Mouse (Mus musculus): Measurements from ENCODE around the gene Wdr6. TPM values are rescaled to one million over a fixed set of nuclear protein-coding genes. Genes with fewer than 3 reads are reported as not detected.

Gene Wdr6
- total and polyA plus RNA-seq, 3 experiments, result 22.6 to 36.3 (median 30.0) TPM

DNA sequence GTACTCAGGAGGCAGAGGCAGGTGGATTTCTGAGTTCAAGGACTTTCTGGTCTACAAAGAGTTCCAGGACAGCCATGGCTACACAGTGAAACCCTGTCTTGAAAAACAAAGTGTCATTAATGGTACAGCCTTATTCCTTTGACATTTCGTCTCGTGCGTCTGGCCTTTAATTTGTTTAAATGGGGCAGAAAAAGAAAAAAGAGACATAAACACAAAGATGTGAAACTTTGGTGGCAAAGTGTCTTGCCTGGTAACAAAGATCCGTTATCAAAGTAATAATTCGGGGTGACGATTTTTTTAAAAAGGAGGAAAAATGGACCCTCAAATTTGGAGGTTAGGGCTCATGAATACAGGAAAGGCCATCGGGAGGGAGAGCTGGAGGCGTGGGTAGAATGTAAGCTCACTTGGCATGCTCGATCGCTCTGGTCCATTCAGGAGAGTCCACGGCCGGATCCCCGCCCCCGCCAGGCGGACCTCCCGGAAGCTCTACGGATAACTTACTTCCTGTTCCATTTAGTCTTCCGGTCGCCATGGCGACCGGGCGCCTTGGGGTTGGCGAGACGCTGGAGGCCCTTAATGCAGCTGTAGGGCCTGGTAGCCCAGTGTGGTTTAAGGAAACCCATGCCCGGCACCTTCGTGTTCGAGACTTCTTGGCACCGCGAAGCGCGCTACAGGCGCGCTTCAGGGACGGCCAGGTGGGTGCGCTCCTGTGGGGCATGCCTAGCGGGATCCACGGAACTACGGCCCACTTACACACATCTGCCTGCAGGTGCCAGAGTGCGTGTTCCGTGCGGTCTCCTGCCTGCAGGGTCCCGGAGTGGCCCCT is 8.9 kb downstream of the Wdr6 start, which contains the start of gene Dalrd3:
TSS of gene Dalrd3 (plus strand) at position 506 of the 826 bp plus-strand sequence.
- Histone ChIP-seq H3K4me3 (ENCODE audit: low read depth, low read length) (peak within 1 kb of the TSS; percentile 90), H3K4me1 (ENCODE audit: insufficient read depth, low read depth, low read length) (peaks cover 85% of the 10 kb centered on the region), H3K27me3 (ENCODE audit: insufficient read depth, low read length) (no peaks in the 10 kb centered on the region), H3K36me3 (replicated peaks) (peaks cover 73% of the 10 kb centered on the region), H3K9me3 (replicated peaks) (no peaks in the 10 kb centered on the region)
- peak; percentile 60 for ATAC-seq (ENCODE audit: extremely low read depth, insufficient number of reproducible peaks, low FRiP score, poor library complexity, severe bottlenecking)
- TF ChIP-seq GATA2 (IDR thresholded peaks at IDR 0.05; ENCODE audit: borderline replicate concordance, low read depth, low read length), result no peak
- TF ChIP-seq GATA1 (IDR thresholded peaks at IDR 0.05; ENCODE audit: borderline replicate concordance, low read length), result no peak
- no peak for TF ChIP-seq TAL1 (conservative IDR thresholded peaks at IDR 0.05; ENCODE audit: low read depth, low read length)
- TF ChIP-seq POLR2AphosphoS5 (IDR thresholded peaks at IDR 0.05; ENCODE audit: insufficient replicate concordance, low read depth, low read length), result no peak
- peak; percentile 97 for DNase-seq (ENCODE audit: low spot score)

DNA sequence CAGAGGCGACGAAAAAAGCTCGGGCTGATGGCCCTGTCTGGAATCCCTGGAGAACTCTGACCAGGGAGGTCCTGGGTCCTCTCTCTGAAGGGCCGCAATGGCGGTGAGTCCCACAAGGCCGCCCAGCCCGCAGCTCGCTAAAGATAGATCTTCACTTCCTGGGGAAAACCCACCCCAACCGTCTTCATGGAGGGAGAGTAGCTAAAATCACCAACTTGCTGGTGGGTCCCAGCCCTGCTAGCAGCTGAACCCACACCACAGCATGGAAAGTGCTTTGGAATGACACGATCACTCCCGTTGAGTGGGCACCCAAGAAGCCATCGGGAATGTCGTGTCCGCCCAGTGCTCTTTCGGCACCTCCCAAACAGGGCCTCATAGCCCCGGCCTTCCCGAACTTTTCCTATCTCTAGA is 10.0 kb downstream of the Wdr6 start:
- Histone ChIP-seq H3K27me3 (ENCODE audit: insufficient read depth, low read length) (no peaks in the 10 kb centered on the region), H3K9me3 (replicated peaks) (no peaks in the 10 kb centered on the region), H3K36me3 (replicated peaks) (peaks cover 73% of the 10 kb centered on the region), H3K4me3 (ENCODE audit: low read depth, low read length) (peak overlapping the region; percentile 90), H3K4me1 (ENCODE audit: insufficient read depth, low read depth, low read length) (peaks cover 85% of the 10 kb centered on the region)
- ATAC-seq (ENCODE audit: extremely low read depth, insufficient number of reproducible peaks, low FRiP score, poor library complexity, severe bottlenecking) (no peak), DNase-seq (ENCODE audit: low spot score) (no peak)
- TF ChIP-seq GATA2 (IDR thresholded peaks at IDR 0.05; ENCODE audit: borderline replicate concordance, low read depth, low read length), result no peak
- TF ChIP-seq TAL1 (conservative IDR thresholded peaks at IDR 0.05; ENCODE audit: low read depth, low read length), result no peak
- no peak for TF ChIP-seq CTCF (IDR thresholded peaks at IDR 0.05; ENCODE audit: low read depth, low read length)
- TF ChIP-seq POLR2AphosphoS5 (IDR thresholded peaks at IDR 0.05; ENCODE audit: insufficient replicate concordance, low read depth, low read length), result no peak
- no peak for TF ChIP-seq GATA1 (IDR thresholded peaks at IDR 0.05; ENCODE audit: borderline replicate concordance, low read length)

DNA sequence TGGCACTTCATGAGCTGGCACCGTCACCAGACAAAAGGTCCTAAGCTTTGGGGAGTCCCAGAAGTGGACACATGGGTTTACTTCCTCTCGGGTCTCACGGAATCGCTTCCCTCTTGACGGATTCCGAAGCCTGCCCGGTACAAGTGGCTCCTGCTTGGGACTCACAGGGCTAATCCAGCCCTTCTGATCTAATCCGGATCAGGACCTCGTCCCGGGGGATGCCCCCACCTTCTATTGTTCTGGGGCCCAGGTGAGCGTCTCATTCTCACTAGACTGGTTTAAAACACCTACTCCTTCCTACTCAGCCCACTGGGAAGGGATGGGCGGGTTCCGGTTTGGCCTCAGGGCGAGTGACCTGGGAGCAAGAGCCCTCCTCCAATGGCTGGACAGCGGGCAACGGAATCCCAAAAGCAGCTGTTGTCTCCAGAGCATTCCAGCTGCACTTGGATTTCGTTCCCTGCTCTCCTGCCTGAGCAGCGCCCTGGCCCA is 10.6 kb downstream of the Wdr6 start:
- DNase-seq (ENCODE audit: low spot score), result peak; percentile 20
- no peak for TF ChIP-seq POLR2AphosphoS5 (IDR thresholded peaks at IDR 0.05; ENCODE audit: insufficient replicate concordance, low read depth, low read length)
- TF ChIP-seq TAL1 (conservative IDR thresholded peaks at IDR 0.05; ENCODE audit: low read depth, low read length), result no peak
- TF ChIP-seq CTCF (IDR thresholded peaks at IDR 0.05; ENCODE audit: low read depth, low read length), result no peak
- no peak for TF ChIP-seq GATA1 (IDR thresholded peaks at IDR 0.05; ENCODE audit: borderline replicate concordance, low read length)
- TF ChIP-seq GATA2 (IDR thresholded peaks at IDR 0.05; ENCODE audit: borderline replicate concordance, low read depth, low read length), result no peak
- Histone ChIP-seq H3K4me3 (ENCODE audit: low read depth, low read length) (peak overlapping the region; percentile 90), H3K27me3 (ENCODE audit: insufficient read depth, low read length) (no peaks in the 10 kb centered on the region), H3K9me3 (replicated peaks) (no peaks in the 10 kb centered on the region), H3K36me3 (replicated peaks) (peaks cover 73% of the 10 kb centered on the region), H3K4me1 (ENCODE audit: insufficient read depth, low read depth, low read length) (peaks cover 85% of the 10 kb centered on the region)
- no peak for ATAC-seq (ENCODE audit: extremely low read depth, insufficient number of reproducible peaks, low FRiP score, poor library complexity, severe bottlenecking)

DNA sequence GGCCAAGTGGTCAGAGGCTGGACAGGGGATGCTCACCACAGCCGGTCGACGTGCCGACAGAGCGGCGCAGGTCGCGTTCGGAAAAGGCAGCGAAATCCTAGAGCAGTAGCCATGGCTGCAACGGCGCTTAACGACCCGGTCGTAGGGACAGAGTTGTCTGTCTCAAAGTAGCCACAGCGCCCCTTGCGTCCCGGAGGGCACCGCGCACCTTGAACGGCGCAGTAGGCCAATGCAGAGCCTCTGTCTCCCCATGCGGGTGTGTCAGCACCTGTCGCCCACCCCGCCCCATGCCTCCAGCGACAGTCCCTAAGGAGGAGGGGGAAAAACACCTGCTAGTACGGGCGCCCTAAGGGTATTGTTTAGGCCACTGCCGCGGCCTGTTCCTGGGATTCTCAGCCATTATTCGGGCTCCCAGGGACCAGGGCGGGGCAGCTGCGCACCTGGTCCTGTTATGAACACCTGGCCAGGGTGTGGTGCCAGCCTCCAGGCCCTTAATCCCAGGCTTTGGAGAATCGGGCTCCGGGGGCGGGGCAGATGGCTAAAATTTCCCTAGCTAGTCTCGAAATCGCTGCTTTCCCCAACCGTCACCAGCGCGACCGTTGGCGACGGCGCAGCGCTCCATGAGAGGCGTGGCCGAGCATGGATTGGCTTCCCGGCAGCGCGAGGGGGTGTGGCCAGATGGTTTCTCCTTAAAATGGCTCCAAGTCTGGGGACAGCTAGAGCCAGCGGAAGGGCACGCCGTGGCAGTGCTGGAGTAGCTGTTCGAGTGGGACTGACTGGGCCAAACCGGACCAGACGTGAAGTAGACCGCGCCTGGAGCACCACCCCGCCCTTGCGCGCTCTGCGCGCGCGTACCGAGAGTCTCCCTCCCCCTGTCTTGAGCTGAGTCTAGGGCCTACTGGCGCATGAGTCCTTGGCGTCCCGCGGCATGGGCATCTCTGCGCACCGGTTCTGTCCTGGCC is 11.4 kb downstream of the Wdr6 start, which contains the start of gene Ndufaf3:
TSS of gene Ndufaf3 (minus strand) at position 620 of the 962 bp plus-strand sequence.
- H3K9me3 ChIP-seq (replicated peaks), result no peaks in the 10 kb centered on the region
- H3K4me1 ChIP-seq (ENCODE audit: insufficient read depth, low read depth, low read length), result peaks cover 85% of the 10 kb centered on the region
- peak within 1 kb of the TSS; percentile 90 for H3K4me3 ChIP-seq (ENCODE audit: low read depth, low read length)
- no peak for TF ChIP-seq GATA1 (IDR thresholded peaks at IDR 0.05; ENCODE audit: borderline replicate concordance, low read length)
- TF ChIP-seq CTCF (IDR thresholded peaks at IDR 0.05; ENCODE audit: low read depth, low read length), result peak; percentile 82
- no peaks in the 10 kb centered on the region for H3K27me3 ChIP-seq (ENCODE audit: insufficient read depth, low read length)
- H3K36me3 ChIP-seq (replicated peaks), result peaks cover 72% of the 10 kb centered on the region
- DNase-seq (ENCODE audit: low spot score) (peak; percentile 91), ATAC-seq (ENCODE audit: extremely low read depth, insufficient number of reproducible peaks, low FRiP score, poor library complexity, severe bottlenecking) (peak; percentile 50)

DNA sequence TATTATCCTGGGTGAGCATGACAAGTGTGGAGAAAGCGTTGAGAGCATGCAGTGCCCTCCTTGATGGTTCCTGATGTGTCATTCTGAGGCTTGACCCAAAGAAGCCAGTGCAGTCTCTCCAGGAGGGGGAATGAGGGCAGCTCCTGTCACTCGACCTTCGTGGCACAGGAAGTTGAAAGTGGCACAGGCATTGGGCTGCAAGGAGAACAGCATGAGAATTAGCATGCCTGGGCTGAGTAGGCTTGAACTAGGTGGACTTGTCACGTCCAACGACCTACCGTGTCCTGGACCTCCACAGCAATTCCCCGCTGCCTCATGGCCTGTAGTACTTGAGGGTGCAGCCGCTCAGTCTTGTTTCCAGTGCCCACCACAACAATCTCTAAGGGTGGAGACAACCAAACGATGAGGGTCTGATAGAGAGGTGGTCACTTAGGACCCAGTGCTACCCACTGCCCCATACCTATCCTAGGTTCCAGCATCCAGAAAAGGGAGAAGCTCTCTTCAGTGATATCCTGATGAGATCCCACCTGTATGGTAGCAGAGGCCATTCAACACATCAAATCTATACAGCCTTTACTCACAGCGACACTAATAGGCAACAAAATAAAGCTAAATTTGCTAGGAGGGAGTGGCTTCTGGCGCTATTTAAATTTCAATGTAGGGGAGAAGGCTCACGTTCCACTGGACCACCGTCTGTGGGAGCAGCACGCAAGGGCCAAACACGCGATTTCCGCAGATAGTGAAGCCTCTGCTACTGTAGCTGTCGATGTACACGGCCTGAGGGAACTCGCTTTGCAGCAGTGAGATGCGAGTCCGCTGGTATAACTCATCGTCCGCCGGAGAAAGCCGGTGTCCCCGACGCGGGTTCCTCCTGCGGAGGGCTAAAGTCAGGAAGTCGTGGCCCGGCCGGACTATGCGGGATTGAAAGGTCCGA is 12.4 kb downstream of the Wdr6 start:
- Histone ChIP-seq H3K4me3 (ENCODE audit: low read depth, low read length) (peak overlapping the region; percentile 90), H3K27me3 (ENCODE audit: insufficient read depth, low read length) (no peaks in the 10 kb centered on the region), H3K9me3 (replicated peaks) (no peaks in the 10 kb centered on the region), H3K36me3 (replicated peaks) (peaks cover 72% of the 10 kb centered on the region), H3K4me1 (ENCODE audit: insufficient read depth, low read depth, low read length) (peaks cover 85% of the 10 kb centered on the region)
- DNase-seq (ENCODE audit: low spot score) (peak; percentile 22), ATAC-seq (ENCODE audit: extremely low read depth, insufficient number of reproducible peaks, low FRiP score, poor library complexity, severe bottlenecking) (no peak)
- TF ChIP-seq GATA2 (IDR thresholded peaks at IDR 0.05; ENCODE audit: borderline replicate concordance, low read depth, low read length), result no peak
- TF ChIP-seq TAL1 (conservative IDR thresholded peaks at IDR 0.05; ENCODE audit: low read depth, low read length), result no peak
- no peak for TF ChIP-seq CTCF (IDR thresholded peaks at IDR 0.05; ENCODE audit: low read depth, low read length)
- peak; percentile 49; the same call in 1 of the 2 replicates for TF ChIP-seq POLR2AphosphoS5 (IDR thresholded peaks at IDR 0.05; ENCODE audit: insufficient replicate concordance, low read depth, low read length)
- no peak for TF ChIP-seq GATA1 (IDR thresholded peaks at IDR 0.05; ENCODE audit: borderline replicate concordance, low read length)
